Mouse (Mus musculus) embryonic facial prominence, embryonic 15.5 days (tissue): ENCODE measurements around the gene Cldn34b2. TPM values are rescaled to one million over a fixed set of nuclear protein-coding genes. Genes with fewer than 3 reads are reported as not detected.
"Not testable (repeated sequence)": the region's sequence is repeated elsewhere in the genome, so short reads cannot be mapped to it uniquely, and the experiment has no call there.

Experiments
- ATAC-seq: fragments of 200-750 bp; cut with Nextera tagmentation; 2 replicates; pipeline ENCODE4 v1.8.0; 2017; ENCODE audit warnings: low read depth, moderate TSS enrichment; ENCODE audit not compliant: insufficient number of reproducible peaks, low FRiP score, low TSS enrichment
- H3K27ac ChIP-seq: fragments of 300-500 bp; sonication (generic); replicated peaks from 2 replicates; pipeline ENCODE4 v1.5.1; 2015; ENCODE audit warnings: mild to moderate bottlenecking, inconsistent platforms
- H3K27me3 ChIP-seq: fragments of 300-500 bp; sonication (generic); 2 replicates; pipeline ENCODE4 v1.6.1; 2015; ENCODE audit warnings: inconsistent platforms
- H3K36me3 ChIP-seq: fragments of 300-500 bp; sonication (generic); 2 replicates; pipeline ENCODE4 v1.6.1; 2015; ENCODE audit warnings: mild to moderate bottlenecking, inconsistent platforms
- H3K4me1 ChIP-seq: fragments of 300-500 bp; sonication (generic); 2 replicates; pipeline ENCODE4 v1.6.1; 2015; ENCODE audit warnings: inconsistent platforms
- H3K4me2 ChIP-seq: fragments of 300-500 bp; sonication (generic); replicated peaks from 2 replicates; pipeline ENCODE4 v1.6.1; 2015; ENCODE audit warnings: mild to moderate bottlenecking, inconsistent platforms
- H3K4me3 ChIP-seq: fragments of 300-500 bp; sonication (generic); replicated peaks from 2 replicates; pipeline ENCODE4 v1.5.1; 2015; ENCODE audit warnings: mild to moderate bottlenecking, inconsistent platforms
- H3K9ac ChIP-seq: fragments of 300-500 bp; sonication (generic); 2 replicates; pipeline ENCODE4 v1.6.1; 2015; ENCODE audit warnings: inconsistent platforms
- H3K9me3 ChIP-seq: fragments of 300-500 bp; sonication (generic); replicated peaks from 2 replicates; pipeline ENCODE4 v1.6.1; 2016; ENCODE audit warnings: inconsistent platforms
- WGBS: fragments of 180-500 bp; shearing (Covaris S2); methylation state at CpG from one replicate; pipeline ENCODE4 v1.1.7; 2015; 5-methylcytosine and 5-hydroxymethylcytosine counted together
- polyA plus RNA-seq: library from polyadenylated mRNA; unstranded; fragments of >200 nt; fragmentation: Nextera tagmentation; extraction: Ambion mirVana; gene quantifications from 2 replicates; pipeline ENCODE4 v1.2.1, GENCODE M21; 2015

Gene Cldn34b2
- polyA plus RNA-seq, result not detected in 2 replicates

- not testable (repeated sequence) for H3K4me1 ChIP-seq, H3K9ac ChIP-seq, H3K36me3 ChIP-seq, H3K9me3 ChIP-seq, H3K27me3 ChIP-seq, H3K4me3 ChIP-seq, H3K27ac ChIP-seq, H3K4me2 ChIP-seq, ATAC-seq
- WGBS, result 73% methylated on average over 3 of the region's 3 CpGs
These were observed at the start of gene Cldn34b2 for GRCm38 (mm10) chrX:155128312-155128711. Gene Cldn34b2, minus strand, starts transcription at chrX:155128412.

DNA sequence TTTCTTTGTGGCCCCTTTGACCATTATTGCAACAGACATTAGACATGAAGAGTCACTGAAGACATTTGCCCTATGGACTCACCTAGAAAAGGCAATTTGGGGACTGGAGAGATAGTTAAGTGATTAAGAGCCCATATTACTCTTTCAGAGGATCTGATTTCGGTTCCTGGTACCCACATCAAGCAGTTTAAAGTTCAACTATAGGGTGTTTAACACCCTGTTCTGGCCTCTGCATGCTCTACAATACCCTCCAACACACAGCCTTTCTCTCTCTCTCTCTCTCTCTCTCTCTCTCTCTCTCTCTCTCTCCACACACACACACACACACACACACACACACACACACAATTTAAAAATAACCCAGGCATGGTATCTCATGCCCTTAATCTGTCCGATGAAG is 49.4 kb upstream of the Cldn34b2 start:
- no peaks in the 10 kb centered on the region for H3K4me1 ChIP-seq
- 59% methylated on average over 2 of the region's 2 CpGs for WGBS
- no peaks in the 10 kb centered on the region for H3K36me3 ChIP-seq
- no peak overlapping the region for H3K9ac ChIP-seq
- H3K4me3 ChIP-seq, result no peak overlapping the region
- no peaks in the 10 kb centered on the region for H3K9me3 ChIP-seq
- no peak for ATAC-seq
- H3K27me3 ChIP-seq, result no peaks in the 10 kb centered on the region
- no peak overlapping the region for H3K27ac ChIP-seq
- H3K4me2 ChIP-seq, result no peak overlapping the region

DNA sequence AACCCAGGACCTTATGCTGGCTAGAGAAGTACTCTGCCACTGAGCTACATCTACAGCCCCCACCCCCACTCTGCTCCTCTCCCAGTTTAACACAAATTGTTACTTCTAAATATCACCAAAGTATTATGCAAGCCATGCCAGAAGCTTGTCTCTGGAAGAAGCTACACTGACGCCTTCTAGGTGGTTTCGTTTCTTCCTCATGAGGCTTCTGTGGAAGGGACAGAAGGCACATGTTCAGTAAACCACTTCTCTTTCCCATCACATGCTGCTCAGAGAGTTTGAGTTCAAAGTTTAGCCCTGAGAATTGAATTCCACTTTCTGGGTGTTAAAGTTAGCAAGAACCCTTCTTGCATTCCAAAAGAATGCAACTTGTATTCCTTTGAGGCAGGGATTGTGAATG is 49.0 kb upstream of the Cldn34b2 start:
- 73% methylated on average over 2 of the region's 2 CpGs for WGBS
- Histone ChIP-seq H3K9ac (no peak overlapping the region), H3K4me1 (no peaks in the 10 kb centered on the region), H3K4me2 (no peak overlapping the region), H3K27me3 (no peaks in the 10 kb centered on the region), H3K9me3 (no peaks in the 10 kb centered on the region), H3K36me3 (no peaks in the 10 kb centered on the region), H3K4me3 (no peak overlapping the region), H3K27ac (no peak overlapping the region)
- ATAC-seq, result no peak

- H3K4me1 ChIP-seq, result no peaks in the 10 kb centered on the region
- no peaks in the 10 kb centered on the region for H3K27me3 ChIP-seq
- no peak overlapping the region for H3K9ac ChIP-seq
- H3K4me3 ChIP-seq, result no peak overlapping the region
- no peaks in the 10 kb centered on the region for H3K9me3 ChIP-seq
- H3K4me2 ChIP-seq, result no peak overlapping the region
- H3K27ac ChIP-seq, result no peak overlapping the region
- WGBS, result 67% methylated on average over 4 of the region's 4 CpGs
- ATAC-seq, result no peak
- no peaks in the 10 kb centered on the region for H3K36me3 ChIP-seq
These were observed 47.4 kb upstream of the Cldn34b2 start for GRCm38 (mm10) chrX:155175568-155175967.

DNA sequence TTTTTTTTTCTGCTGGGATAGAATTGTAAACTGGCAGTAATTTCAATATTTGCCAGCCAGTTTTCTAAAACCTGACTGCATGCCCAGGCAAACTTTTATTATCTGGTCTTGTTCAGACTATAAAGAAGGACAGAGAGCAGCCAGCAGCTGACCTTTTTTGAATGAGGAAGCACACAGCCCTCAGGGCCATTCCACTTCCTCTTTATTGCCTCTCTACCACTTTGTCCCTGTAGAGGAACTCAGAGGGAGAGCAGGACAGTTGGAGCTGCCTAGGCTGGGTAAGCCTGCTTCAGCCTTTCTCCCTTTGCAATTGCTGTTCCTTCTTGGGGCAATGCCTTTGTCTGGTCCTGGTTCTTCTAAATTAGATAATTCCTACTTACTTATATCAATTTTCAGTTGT is 44.1 kb upstream of the Cldn34b2 start:
- Histone ChIP-seq H3K27me3 (no peaks in the 10 kb centered on the region), H3K4me2 (no peak overlapping the region), H3K27ac (no peak overlapping the region), H3K4me1 (no peaks in the 10 kb centered on the region), H3K36me3 (no peaks in the 10 kb centered on the region), H3K4me3 (no peak overlapping the region), H3K9me3 (no peaks in the 10 kb centered on the region), H3K9ac (no peak overlapping the region)
- no peak for ATAC-seq

DNA sequence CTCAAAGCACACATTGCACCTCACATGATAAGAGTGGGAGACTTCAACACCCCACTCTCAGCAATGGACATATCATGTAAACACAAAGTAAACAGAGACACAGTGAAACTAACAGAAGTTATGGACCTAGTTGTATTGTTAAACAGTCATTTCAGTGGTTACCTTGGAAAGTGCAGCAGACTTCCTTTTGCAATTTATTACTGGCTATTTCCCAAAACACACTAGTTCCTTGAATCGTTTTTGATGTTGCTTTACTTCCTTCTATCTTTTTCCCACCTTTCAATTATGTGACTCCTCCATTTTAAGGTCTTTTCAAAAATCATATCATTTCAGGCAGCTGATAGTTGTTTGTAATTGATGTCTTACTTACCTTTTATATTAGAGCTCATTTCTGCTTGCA is 43.5 kb upstream of the Cldn34b2 start:
- no peak for ATAC-seq
- 61% methylated on average over 1 of the region's 1 CpGs for WGBS
- Histone ChIP-seq H3K27ac (no peak overlapping the region), H3K4me1 (no peaks in the 10 kb centered on the region), H3K27me3 (no peaks in the 10 kb centered on the region), H3K4me3 (no peak overlapping the region), H3K4me2 (no peak overlapping the region), H3K36me3 (no peaks in the 10 kb centered on the region), H3K9me3 (no peaks in the 10 kb centered on the region), H3K9ac (no peak overlapping the region)

GRCm38 (mm10) chrX:155169886-155170285 is 41.7 kb upstream of the Cldn34b2 start:
- Histone ChIP-seq H3K36me3 (no peaks in the 10 kb centered on the region), H3K27ac (no peak overlapping the region), H3K4me2 (no peak overlapping the region), H3K4me3 (no peak overlapping the region), H3K27me3 (no peaks in the 10 kb centered on the region), H3K9ac (no peak overlapping the region), H3K9me3 (no peaks in the 10 kb centered on the region), H3K4me1 (no peaks in the 10 kb centered on the region)
- WGBS, result 92% methylated on average over 8 of the region's 8 CpGs
- ATAC-seq, result no peak

DNA sequence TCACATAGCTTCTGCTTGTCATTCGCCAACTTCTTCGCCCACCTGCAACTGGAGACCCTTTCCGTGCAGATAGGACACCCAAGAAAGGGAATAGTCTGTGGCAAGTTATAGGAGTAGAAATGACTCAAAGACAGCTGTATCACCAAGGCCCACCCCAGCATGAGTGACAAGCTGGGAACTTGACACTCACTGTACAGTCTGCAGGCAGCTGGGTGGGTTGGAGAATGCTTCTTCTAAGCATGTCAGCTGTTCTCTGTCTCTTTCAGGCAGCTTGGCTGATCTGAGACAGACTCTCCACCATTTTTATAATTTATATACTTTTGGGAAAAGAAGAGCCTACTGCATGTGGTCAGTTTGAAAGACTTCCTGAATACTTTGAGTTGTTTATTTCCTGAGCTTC is 39.5 kb upstream of the Cldn34b2 start:
- Histone ChIP-seq H3K9ac (no peak overlapping the region), H3K36me3 (no peaks in the 10 kb centered on the region), H3K27me3 (no peaks in the 10 kb centered on the region), H3K9me3 (no peaks in the 10 kb centered on the region), H3K27ac (no peak overlapping the region), H3K4me3 (no peak overlapping the region), H3K4me1 (no peaks in the 10 kb centered on the region), H3K4me2 (no peak overlapping the region)
- 88% methylated on average over 3 of the region's 3 CpGs for WGBS
- ATAC-seq, result no peak

DNA sequence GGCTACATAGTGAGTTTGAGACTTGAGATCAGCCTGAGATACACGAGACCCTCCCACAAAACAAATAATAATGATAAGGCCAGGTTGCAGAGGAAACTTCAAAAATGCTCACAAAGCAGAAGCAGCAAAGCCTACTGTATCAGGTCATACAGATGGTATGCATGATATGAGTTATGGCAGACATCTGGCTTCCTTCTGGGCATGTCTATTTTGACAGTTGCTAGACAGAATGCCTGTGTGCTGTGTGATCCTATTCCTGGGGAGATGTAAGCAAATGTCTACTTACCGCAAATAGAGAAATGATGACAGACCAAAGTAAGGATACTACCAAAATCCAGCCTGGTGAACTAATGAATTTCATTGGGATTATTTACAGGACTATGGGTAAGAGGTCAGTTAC is 38.1 kb upstream of the Cldn34b2 start:
- no peak overlapping the region for H3K4me2 ChIP-seq
- no peak for ATAC-seq
- no peaks in the 10 kb centered on the region for H3K4me1 ChIP-seq
- H3K27me3 ChIP-seq, result no peaks in the 10 kb centered on the region
- no peak overlapping the region for H3K27ac ChIP-seq
- no peak overlapping the region for H3K9ac ChIP-seq
- H3K9me3 ChIP-seq, result no peaks in the 10 kb centered on the region
- 64% methylated on average over 2 of the region's 2 CpGs for WGBS
- H3K36me3 ChIP-seq, result no peaks in the 10 kb centered on the region
- no peak overlapping the region for H3K4me3 ChIP-seq

- ATAC-seq, result no peak
- H3K27me3 ChIP-seq, result no peaks in the 10 kb centered on the region
- no peak overlapping the region for H3K4me2 ChIP-seq
- no peaks in the 10 kb centered on the region for H3K4me1 ChIP-seq
- H3K9me3 ChIP-seq, result no peaks in the 10 kb centered on the region
- H3K36me3 ChIP-seq, result no peaks in the 10 kb centered on the region
- H3K27ac ChIP-seq, result no peak overlapping the region
- no peak overlapping the region for H3K9ac ChIP-seq
- no peak overlapping the region for H3K4me3 ChIP-seq
- WGBS, result 59% methylated on average over 1 of the region's 1 CpGs
These were observed 35.3 kb upstream of the Cldn34b2 start for GRCm38 (mm10) chrX:155163553-155163952.

DNA sequence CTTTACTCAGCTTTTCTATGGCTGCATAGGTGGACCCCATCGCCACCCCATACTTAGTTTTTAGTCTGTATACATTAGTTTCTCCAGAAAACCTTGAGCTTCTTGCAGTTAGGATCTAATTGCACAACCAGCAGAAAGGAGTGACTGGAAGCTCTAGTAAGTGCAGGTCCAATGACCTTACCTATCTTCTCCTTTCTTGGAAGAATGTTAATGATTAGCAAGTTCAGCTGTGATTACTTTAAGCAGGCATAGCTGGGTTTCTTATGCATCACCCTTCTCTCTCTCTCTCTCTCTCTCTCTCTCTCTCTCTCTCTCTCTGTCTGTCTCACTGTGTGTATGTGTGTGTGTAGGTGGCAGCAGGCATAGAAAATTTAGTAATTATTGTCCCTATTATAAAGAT is 23.7 kb upstream of the Cldn34b2 start:
- no peak overlapping the region for H3K27ac ChIP-seq
- H3K4me1 ChIP-seq, result no peaks in the 10 kb centered on the region
- H3K9me3 ChIP-seq, result no peaks in the 10 kb centered on the region
- no peak overlapping the region for H3K4me2 ChIP-seq
- H3K27me3 ChIP-seq, result no peaks in the 10 kb centered on the region
- ATAC-seq, result no peak
- no peaks in the 10 kb centered on the region for H3K36me3 ChIP-seq
- H3K4me3 ChIP-seq, result no peak overlapping the region
- H3K9ac ChIP-seq, result no peak overlapping the region
- 85% methylated on average over 1 of the region's 1 CpGs for WGBS

DNA sequence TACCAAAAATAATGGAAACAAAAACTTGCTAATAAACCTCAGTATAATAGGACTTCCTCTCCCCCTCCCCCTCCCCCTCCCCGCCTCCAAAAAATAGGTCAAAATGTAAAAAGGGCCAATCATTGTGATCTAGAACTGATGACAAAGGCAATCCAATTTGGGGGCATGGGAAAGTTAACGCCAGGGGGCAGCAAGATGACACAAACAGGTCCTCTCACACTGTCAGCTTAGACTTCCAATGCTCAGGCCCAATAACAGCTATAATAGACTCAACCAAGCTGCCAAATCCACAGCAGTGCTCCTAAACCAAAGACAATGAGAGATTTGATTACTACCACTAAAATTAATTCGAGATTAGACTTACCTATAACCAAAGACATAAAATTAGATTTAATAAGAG is 16.5 kb upstream of the Cldn34b2 start:
- WGBS, result 16% methylated on average over 3 of the region's 3 CpGs
- H3K27ac ChIP-seq, result no peak overlapping the region
- no peaks in the 10 kb centered on the region for H3K27me3 ChIP-seq
- no peak for ATAC-seq
- no peaks in the 10 kb centered on the region for H3K9me3 ChIP-seq
- H3K4me2 ChIP-seq, result no peak overlapping the region
- H3K4me1 ChIP-seq, result no peaks in the 10 kb centered on the region
- H3K36me3 ChIP-seq, result no peaks in the 10 kb centered on the region
- no peak overlapping the region for H3K9ac ChIP-seq
- H3K4me3 ChIP-seq, result no peak overlapping the region
